Mouse (Mus musculus) heart, embryonic 12.5 days (tissue): ENCODE measurements around the gene Kpna4. TPM values are rescaled to one million over a fixed set of nuclear protein-coding genes. Genes with fewer than 3 reads are reported as not detected.
A peak's percentile ranks its signal among the peaks of the same experiment; 100 is the strongest.

Experiments used
- ATAC-seq: fragments of 200-750 bp; cut with Nextera tagmentation; 2 replicates; pipeline ENCODE4 v1.8.0; 2017; ENCODE audit warnings: moderate TSS enrichment, moderate library complexity; ENCODE audit not compliant: insufficient number of reproducible peaks, low FRiP score
- H3K27ac ChIP-seq: fragments of 300-500 bp; sonication (generic); 2 replicates; pipeline ENCODE4 v1.5.1; 2016; ENCODE audit warnings: mild to moderate bottlenecking, moderate library complexity; ENCODE audit not compliant: poor library complexity, severe bottlenecking
- H3K27me3 ChIP-seq: fragments of 300-500 bp; sonication (generic); replicated peaks from 2 replicates; pipeline ENCODE4 v1.6.1; 2016; ENCODE audit warnings: mild to moderate bottlenecking, moderate library complexity
- H3K36me3 ChIP-seq: fragments of 300-500 bp; sonication (generic); 2 replicates; pipeline ENCODE4 v1.6.1; 2016; ENCODE audit warnings: mild to moderate bottlenecking, moderate library complexity
- H3K4me1 ChIP-seq: fragments of 300-500 bp; sonication (generic); replicated peaks from 2 replicates; pipeline ENCODE4 v1.6.1; 2016; ENCODE audit warnings: mild to moderate bottlenecking
- H3K4me2 ChIP-seq: fragments of 300-500 bp; sonication (generic); 2 replicates; pipeline ENCODE4 v1.6.1; 2016; ENCODE audit warnings: mild to moderate bottlenecking, moderate library complexity
- H3K4me3 ChIP-seq: fragments of 300-500 bp; sonication (generic); 2 replicates; pipeline ENCODE4 v1.5.1; 2016; ENCODE audit warnings: mild to moderate bottlenecking
- H3K9ac ChIP-seq: fragments of 300-500 bp; sonication (generic); 2 replicates; pipeline ENCODE4 v1.6.1; 2016; ENCODE audit warnings: mild to moderate bottlenecking, moderate library complexity
- H3K9me3 ChIP-seq: fragments of 300-500 bp; sonication (generic); replicated peaks from 2 replicates; pipeline ENCODE4 v1.6.1; 2016; ENCODE audit warnings: mild to moderate bottlenecking, moderate library complexity
- WGBS: fragments of 180-500 bp; shearing (Covaris S2); methylation state at CpG from one replicate; pipeline ENCODE4 v1.1.7; 2016; 5-methylcytosine and 5-hydroxymethylcytosine counted together
- polyA plus RNA-seq: library from polyadenylated mRNA; unstranded; fragments of >200 nt; fragmentation: Nextera tagmentation; extraction: Ambion mirVana; gene quantifications from 2 replicates; pipeline ENCODE4 v1.2.1, GENCODE M21; 2016

Gene Kpna4
- 39.8 and 40.2 TPM in 2 replicates for polyA plus RNA-seq

GRCm38 (mm10) chr3:69126509-69127345 is at the start of gene Kpna4:
Gene Kpna4, minus strand, starts transcription at chr3:69127113.
- H3K36me3 ChIP-seq = no peaks in the 10 kb centered on the region
- peaks cover 2% of the 10 kb centered on the region for H3K4me1 ChIP-seq
- no peaks in the 10 kb centered on the region for H3K9me3 ChIP-seq
- H3K27ac ChIP-seq = peak within 1 kb of the TSS; percentile 95
- H3K27me3 ChIP-seq = no peaks in the 10 kb centered on the region; the same call in 1 of the 2 replicates
- H3K9ac ChIP-seq = peak within 1 kb of the TSS; percentile 97
- ATAC-seq = peak; percentile 98
- H3K4me3 ChIP-seq = peak within 1 kb of the TSS; percentile 95
- under 1% methylated on average over 87 of the region's 107 CpGs for WGBS
- peak within 1 kb of the TSS; percentile 69 for H3K4me2 ChIP-seq

GRCm38 (mm10) chr3:69175229-69175628 is 48.3 kb upstream of the Kpna4 start:
- Histone ChIP-seq H3K9me3 (no peaks in the 10 kb centered on the region), H3K9ac (no peak overlapping the region), H3K4me2 (no peak overlapping the region), H3K27me3 (no peaks in the 10 kb centered on the region), H3K36me3 (no peaks in the 10 kb centered on the region), H3K4me1 (no peaks in the 10 kb centered on the region), H3K4me3 (no peak overlapping the region), H3K27ac (no peak overlapping the region)
- WGBS = 13% methylated on average over 1 of the region's 1 CpGs
- no peak for ATAC-seq

GRCm38 (mm10) chr3:69171123-69171522 is 44.2 kb upstream of the Kpna4 start:
- no peak overlapping the region for H3K27ac ChIP-seq
- H3K4me1 ChIP-seq = no peaks in the 10 kb centered on the region
- no peak overlapping the region for H3K4me3 ChIP-seq
- no peak overlapping the region for H3K4me2 ChIP-seq
- H3K36me3 ChIP-seq = no peaks in the 10 kb centered on the region
- H3K27me3 ChIP-seq = no peaks in the 10 kb centered on the region
- ATAC-seq = no peak
- H3K9me3 ChIP-seq = 0 out of 2 replicates have a peak, but pooled peaks cover 3% of the 10 kb centered on the region
- 70% methylated on average over 4 of the region's 4 CpGs for WGBS
- H3K9ac ChIP-seq = no peak overlapping the region

- H3K4me1 ChIP-seq = no peaks in the 10 kb centered on the region
- H3K4me2 ChIP-seq = no peak overlapping the region
- H3K9ac ChIP-seq = no peak overlapping the region
- H3K9me3 ChIP-seq = 0 out of 2 replicates have a peak, but pooled peaks cover 3% of the 10 kb centered on the region
- no peak overlapping the region for H3K27ac ChIP-seq
- H3K27me3 ChIP-seq = no peaks in the 10 kb centered on the region
- WGBS = 70% methylated on average over 5 of the region's 5 CpGs
- H3K36me3 ChIP-seq = no peaks in the 10 kb centered on the region
- ATAC-seq = no peak
- H3K4me3 ChIP-seq = no peak overlapping the region
Measured at GRCm38 (mm10) chr3:69169796-69170195, 42.9 kb upstream of the Kpna4 start.

GRCm38 (mm10) chr3:69168724-69169123 is 41.8 kb upstream of the Kpna4 start:
- 82% methylated on average over 9 of the region's 9 CpGs for WGBS
- H3K9me3 ChIP-seq = 0 out of 2 replicates have a peak, but pooled peaks cover 3% of the 10 kb centered on the region
- no peak overlapping the region for H3K9ac ChIP-seq
- ATAC-seq = no peak
- H3K27me3 ChIP-seq = no peaks in the 10 kb centered on the region
- H3K4me2 ChIP-seq = no peak overlapping the region
- no peak overlapping the region for H3K27ac ChIP-seq
- no peak overlapping the region for H3K4me3 ChIP-seq
- H3K36me3 ChIP-seq = no peaks in the 10 kb centered on the region
- no peaks in the 10 kb centered on the region for H3K4me1 ChIP-seq

- Histone ChIP-seq H3K9me3 (0 out of 2 replicates have a peak, but pooled peaks cover 3% of the 10 kb centered on the region), H3K4me2 (no peak overlapping the region), H3K27me3 (no peaks in the 10 kb centered on the region), H3K4me1 (no peaks in the 10 kb centered on the region), H3K27ac (no peak overlapping the region), H3K4me3 (no peak overlapping the region), H3K36me3 (no peaks in the 10 kb centered on the region), H3K9ac (no peak overlapping the region)
- no peak for ATAC-seq
- 64% methylated on average over 6 of the region's 6 CpGs for WGBS
Measured at GRCm38 (mm10) chr3:69163057-69163456, 36.1 kb upstream of the Kpna4 start.

GRCm38 (mm10) chr3:69160429-69160828 is 33.5 kb upstream of the Kpna4 start:
- Histone ChIP-seq H3K4me1 (no peaks in the 10 kb centered on the region), H3K4me3 (no peak overlapping the region), H3K4me2 (no peak overlapping the region), H3K27ac (no peak overlapping the region), H3K9ac (no peak overlapping the region), H3K9me3 (no peaks in the 10 kb centered on the region), H3K36me3 (no peaks in the 10 kb centered on the region), H3K27me3 (no peaks in the 10 kb centered on the region)
- WGBS = 50% methylated on average over 1 of the region's 1 CpGs
- ATAC-seq = no peak

GRCm38 (mm10) chr3:69159501-69159900 is 32.6 kb upstream of the Kpna4 start:
- Histone ChIP-seq H3K27me3 (no peaks in the 10 kb centered on the region), H3K4me3 (no peak overlapping the region), H3K36me3 (no peaks in the 10 kb centered on the region), H3K9ac (no peak overlapping the region), H3K27ac (no peak overlapping the region), H3K4me1 (no peaks in the 10 kb centered on the region), H3K4me2 (no peak overlapping the region), H3K9me3 (no peaks in the 10 kb centered on the region)
- 69% methylated on average over 2 of the region's 2 CpGs for WGBS
- no peak for ATAC-seq

GRCm38 (mm10) chr3:69157886-69158285 is 31.0 kb upstream of the Kpna4 start:
- no peaks in the 10 kb centered on the region for H3K27me3 ChIP-seq
- no peak overlapping the region for H3K27ac ChIP-seq
- H3K9me3 ChIP-seq = no peaks in the 10 kb centered on the region
- no peaks in the 10 kb centered on the region for H3K36me3 ChIP-seq
- H3K4me2 ChIP-seq = no peak overlapping the region
- WGBS = 65% methylated on average over 5 of the region's 5 CpGs
- no peak overlapping the region for H3K9ac ChIP-seq
- no peak for ATAC-seq
- H3K4me1 ChIP-seq = no peaks in the 10 kb centered on the region
- no peak overlapping the region for H3K4me3 ChIP-seq

GRCm38 (mm10) chr3:69156484-69156883 is 29.6 kb upstream of the Kpna4 start:
- Histone ChIP-seq H3K36me3 (no peaks in the 10 kb centered on the region), H3K4me2 (no peak overlapping the region), H3K27me3 (no peaks in the 10 kb centered on the region), H3K4me3 (no peak overlapping the region), H3K27ac (no peak overlapping the region), H3K9me3 (no peaks in the 10 kb centered on the region), H3K4me1 (no peaks in the 10 kb centered on the region), H3K9ac (no peak overlapping the region)
- WGBS = 79% methylated on average over 13 of the region's 13 CpGs
- ATAC-seq = no peak

GRCm38 (mm10) chr3:69154691-69155090 is 27.8 kb upstream of the Kpna4 start:
- Histone ChIP-seq H3K9me3 (no peaks in the 10 kb centered on the region), H3K27me3 (no peaks in the 10 kb centered on the region), H3K4me1 (no peaks in the 10 kb centered on the region), H3K36me3 (no peaks in the 10 kb centered on the region), H3K9ac (no peak overlapping the region), H3K4me3 (no peak overlapping the region), H3K4me2 (no peak overlapping the region), H3K27ac (no peak overlapping the region)
- 62% methylated on average over 2 of the region's 2 CpGs for whole genome bisulfite sequencing
- ATAC-seq = no peak
